Mouse (Mus musculus) adrenal gland, postnatal 36 days (tissue): Measurements from ENCODE around the gene Map2. TPM values are rescaled to one million over a fixed set of nuclear protein-coding genes. Genes with fewer than 3 reads are reported as not detected.

ENCODE experiments used
- DNase-seq, 2 experiments: peaks; one replicate each; pipeline ENCODE4 v3.0.0; 2021; ENCODE audit warnings: mixed read lengths in 1 of 2
- total RNA-seq, 2 experiments: library from RNA; stranded (reverse); gene quantifications; 2 replicates each; pipeline ENCODE4 v1.2.3; 2021

Map2 gene
- total RNA-seq, 2 experiments from 2014 or later: 17.7 to 34.1 TPM

DNA sequence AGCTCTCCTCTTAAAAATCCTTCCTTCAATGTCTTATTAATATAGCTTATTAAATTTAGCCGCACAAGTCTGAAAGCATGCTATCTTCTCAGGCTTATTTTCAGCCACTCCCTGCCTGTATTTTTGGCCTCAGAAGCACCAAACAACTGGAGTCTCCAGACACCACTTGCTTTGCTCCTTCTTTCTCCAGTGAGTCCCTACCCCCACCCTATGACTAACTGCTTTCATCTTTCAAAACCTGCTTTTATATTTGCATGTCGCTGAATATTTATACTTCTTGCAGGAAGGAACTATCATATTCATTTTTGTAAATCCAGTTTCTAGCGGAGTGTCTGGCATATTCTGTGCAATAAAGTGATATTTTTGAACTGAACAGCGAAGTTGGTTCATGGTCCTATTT lies 21.6 kb downstream of the Map2 start:
- no peak for DNase-seq

- DNase-seq: no peak
These were observed 30.4 kb downstream of the Map2 start for GRCm38 (mm10) chr1:66205517-66205916.

DNA sequence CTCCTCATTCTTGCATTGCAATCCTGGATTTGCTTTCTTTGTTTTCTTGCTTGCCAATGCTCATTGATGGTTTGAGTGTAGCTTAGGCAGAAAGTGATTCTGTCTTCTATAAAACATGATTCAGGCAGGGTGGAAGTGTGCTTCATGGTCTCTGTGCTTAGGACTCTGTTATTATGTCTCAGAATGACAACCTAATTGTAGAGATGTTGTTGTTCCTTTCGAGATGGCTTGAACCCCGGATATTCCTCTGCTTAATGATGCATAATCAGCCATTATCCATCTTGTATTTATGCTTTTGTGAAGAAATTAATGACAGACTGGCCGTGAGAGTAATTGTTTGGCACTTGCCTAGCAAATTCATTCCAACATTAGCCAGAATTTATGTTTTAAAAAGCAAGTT lies 31.8 kb downstream of the Map2 start:
- DNase-seq: no peak

DNA sequence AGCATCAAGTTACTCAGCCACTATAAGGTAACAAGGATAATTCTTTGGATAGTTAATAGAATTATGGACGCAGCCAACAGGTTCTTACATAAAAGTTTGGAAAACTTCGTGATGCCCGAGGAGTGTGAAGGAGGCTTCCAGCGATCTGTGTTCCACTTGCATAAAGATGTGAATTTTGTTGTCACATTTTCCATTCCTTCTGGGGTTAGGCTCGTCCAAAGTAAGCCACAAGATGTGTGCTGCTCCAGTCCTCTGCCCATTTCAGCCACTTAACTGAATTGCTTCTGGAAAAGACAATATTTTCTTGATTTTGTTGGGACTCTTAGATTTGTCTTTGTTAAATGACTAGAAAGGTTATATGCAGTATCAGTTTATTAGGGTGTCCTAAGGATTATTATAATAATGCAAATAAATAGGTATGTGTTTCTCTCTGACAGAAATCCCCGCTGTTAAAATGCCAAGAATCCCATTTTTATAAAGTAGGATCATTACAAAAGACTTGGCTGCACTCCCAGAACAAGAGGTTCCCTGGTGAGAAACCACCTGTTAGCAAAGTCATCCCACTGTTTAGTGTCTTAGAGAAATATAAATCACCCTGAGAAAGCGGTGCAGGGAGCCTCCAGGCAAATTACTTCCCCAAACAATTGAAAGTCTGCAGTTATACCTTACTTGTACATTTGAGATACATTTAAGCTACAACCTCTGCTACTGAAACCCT lies 36.2 kb downstream of the Map2 start:
- DNase-seq: no peak

GRCm38 (mm10) chr1:66221497-66221896 lies 46.4 kb downstream of the Map2 start:
- no peak for DNase-seq

DNA sequence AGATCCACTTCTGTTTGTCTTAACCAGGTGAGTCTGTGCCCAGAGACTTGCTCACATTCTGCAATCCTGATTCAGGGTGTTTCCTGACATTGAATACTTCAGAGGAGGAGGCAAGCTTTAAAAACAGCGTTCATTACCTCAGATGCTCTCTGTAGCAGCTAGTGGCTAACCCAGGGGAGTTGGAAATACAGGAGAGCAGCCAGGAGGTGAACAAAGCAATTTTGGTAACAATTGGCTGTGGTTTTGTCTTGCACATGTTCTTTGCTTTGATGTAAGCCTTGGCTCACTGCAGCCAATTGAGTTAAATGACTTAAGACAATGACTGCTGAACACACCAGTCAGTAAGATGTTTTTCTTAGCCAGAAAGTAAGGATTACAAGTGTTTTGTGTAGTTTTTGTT lies 48.3 kb downstream of the Map2 start:
- no peak for DNase-seq

DNA sequence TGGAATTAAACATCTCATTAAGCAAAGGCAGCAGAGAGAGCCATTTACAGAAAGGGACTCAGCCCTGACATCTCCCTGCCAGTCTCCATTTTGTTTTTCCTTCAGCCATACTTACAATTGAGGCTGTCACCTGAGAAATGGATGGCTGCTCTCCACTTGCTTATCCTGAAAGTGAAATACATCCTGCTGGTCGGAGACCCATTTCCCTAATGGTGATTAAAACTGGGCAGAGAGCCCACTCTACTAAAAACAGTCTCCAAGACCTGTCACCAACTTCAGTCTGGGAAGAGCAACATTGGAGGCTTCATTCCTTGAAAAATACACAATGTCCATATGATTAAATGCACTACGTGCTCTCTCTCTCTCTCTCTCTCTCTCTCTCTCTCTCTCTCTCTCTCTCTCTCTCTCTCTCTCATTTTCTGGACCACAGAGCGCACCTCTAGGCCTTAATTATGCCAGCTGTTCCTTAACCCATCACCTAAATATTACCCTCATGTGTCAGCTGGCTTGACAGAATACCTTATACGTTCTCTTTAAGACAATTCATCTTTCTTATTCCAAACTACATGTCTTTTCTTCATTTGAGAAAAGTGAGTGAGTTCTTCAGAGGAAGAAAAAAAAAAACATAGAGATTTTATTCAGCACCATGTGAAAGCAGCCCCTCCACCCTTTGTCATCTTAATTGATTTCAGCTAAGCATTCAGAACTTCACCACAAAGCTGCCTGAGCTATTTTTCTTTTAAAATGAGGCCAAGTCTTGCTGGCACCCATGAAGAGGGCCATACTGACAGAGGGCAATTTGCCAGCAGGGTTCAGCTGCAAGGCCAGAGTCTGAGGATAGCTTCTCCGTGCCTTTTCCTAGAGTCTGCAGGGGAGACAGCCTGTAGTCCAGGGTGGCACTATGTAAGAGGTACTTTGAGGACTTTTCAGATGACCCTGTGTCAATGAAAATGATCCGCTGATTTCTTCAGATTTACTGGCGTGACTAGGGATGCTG lies 51.6 kb downstream of the Map2 start:
- DNase-seq: peak; percentile 28 to 54

DNA sequence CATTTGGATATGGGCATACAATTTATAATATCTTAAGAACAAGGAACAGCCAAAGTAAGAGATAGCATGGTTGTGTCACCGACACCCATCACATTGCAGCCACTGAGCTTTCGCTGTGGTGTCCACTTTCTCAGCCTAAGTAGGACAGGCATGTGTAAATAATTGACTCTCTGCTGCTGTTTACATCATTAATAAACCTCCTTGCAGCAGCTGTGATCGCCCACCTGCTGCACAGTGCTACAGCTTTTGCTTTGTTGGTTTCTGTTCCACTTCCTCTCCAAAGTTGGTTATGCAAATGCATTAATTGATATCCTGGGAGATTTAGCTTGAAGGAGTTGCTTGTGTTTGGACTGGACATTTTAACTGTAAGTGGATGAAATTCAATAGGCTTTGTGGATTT lies 53.1 kb downstream of the Map2 start:
- no peak for DNase-seq

DNA sequence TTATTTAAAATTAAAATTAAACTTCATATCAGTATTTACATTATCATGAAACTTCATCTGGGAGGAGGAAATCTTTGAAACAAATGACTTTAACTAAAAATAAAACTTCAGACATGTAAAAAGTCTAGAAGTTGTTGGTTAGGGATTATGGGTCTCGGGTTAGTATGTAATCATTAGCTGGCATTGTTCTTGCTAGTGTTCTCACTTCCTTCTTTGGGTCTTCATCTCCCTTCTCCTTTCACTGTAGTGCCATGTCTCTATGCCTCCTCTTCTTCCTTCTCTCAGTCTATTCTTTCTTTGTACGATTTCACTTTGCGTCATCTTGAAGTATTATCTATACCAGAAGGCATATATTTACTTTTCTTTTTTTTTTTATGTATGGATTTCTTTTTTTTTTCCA lies 55.3 kb downstream of the Map2 start:
- DNase-seq: no peak

GRCm38 (mm10) chr1:66231963-66232362 lies 56.9 kb downstream of the Map2 start:
- no peak for DNase-seq

DNA sequence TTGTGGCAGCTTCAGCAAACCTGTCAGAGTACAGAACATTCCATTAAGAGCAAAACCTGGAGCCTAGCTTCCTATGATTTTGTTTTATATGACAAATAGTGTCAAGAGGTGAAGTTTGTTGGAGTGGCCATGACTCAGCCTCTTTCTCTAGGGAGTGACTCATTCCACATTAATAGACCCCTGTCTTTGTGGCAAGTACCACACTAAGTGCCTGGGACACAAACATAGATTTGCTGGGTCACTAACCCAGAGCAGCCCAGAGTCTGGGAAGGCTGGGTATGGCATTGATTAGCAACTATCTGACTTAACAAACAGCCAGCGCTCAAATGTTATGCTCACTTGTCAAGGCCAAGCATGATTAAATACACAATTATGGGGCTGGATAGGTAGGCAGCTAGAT lies 69.8 kb downstream of the Map2 start:
- DNase-seq: peak; percentile 1 to 2

DNA sequence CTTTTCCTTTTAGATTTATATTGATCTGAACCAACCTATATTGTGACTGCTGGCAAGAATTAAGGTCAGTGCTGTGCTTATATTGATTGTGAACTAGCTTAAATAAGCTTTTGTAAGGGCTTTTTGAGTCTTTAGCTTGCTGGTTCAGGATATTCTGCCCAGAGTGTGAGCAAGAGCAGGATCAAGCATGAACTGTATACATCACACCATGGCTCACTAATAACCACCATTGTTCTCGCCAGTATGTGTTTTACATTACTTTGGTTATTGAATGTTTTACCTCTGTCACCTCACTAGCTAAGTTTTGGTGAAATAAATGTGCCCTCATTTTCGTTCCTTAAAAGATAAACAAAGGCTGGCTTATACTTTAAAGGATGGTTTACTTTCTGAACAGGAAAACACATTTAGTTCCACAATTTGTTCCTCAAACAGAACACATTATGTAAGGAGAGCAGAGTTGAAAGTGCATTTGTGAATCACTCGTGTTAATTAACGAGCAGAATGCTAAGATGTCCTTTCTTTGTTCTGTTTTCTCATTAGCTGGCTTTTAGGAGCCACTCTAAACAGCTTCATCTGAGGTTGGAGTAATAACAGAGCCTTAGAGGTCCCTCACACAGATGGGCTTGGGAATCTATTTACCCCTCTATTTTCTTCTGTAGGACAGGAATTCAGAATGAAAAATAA lies 76.7 kb downstream of the Map2 start:
- DNase-seq: no peak

- no peak for DNase-seq
These were observed 77.3 kb downstream of the Map2 start for GRCm38 (mm10) chr1:66252333-66252724.

- no peak for DNase-seq
These were observed 88.1 kb downstream of the Map2 start for GRCm38 (mm10) chr1:66263220-66263619.

GRCm38 (mm10) chr1:66266231-66266924 lies 91.3 kb downstream of the Map2 start:
- no peak for DNase-seq

GRCm38 (mm10) chr1:66277663-66278062 lies 102.6 kb downstream of the Map2 start:
- no peak for DNase-seq

DNA sequence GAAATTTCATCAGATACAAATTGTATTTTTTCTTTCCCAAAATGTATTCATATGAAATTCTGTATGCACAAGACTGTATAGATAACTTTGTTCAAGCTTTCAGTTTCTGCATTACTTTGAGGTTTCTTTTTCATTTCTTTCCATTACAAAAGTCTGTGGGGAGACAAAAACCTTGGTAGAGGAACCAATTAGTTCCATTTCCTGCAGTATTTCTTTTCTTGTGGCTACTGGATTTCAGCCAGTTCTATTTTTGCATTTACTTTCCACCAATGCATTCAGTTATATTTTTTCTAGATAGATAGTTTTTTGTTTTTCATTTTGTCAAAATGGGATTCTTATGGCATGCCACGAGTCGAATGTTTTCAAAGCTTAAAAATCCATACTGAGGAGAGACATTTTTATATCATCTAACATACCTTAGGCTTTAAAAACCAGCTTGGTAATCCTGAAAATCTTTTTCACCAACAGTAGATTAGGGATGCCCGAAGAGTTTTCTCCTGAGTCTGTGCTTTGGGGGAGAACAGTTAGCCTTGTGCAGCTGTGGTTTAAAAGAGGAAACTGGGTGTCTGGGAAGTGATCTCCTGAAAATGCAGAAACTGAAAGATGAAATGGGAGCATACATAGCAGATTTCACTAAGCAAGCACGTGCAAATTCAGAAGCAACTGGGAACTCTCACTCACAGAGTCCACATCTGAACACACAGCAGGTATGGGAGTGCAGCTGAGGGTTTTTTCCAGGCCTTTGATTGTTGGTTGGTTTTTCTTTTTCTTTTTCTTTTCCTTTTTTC lies 104.3 kb downstream of the Map2 start:
- DNase-seq: no peak

DNA sequence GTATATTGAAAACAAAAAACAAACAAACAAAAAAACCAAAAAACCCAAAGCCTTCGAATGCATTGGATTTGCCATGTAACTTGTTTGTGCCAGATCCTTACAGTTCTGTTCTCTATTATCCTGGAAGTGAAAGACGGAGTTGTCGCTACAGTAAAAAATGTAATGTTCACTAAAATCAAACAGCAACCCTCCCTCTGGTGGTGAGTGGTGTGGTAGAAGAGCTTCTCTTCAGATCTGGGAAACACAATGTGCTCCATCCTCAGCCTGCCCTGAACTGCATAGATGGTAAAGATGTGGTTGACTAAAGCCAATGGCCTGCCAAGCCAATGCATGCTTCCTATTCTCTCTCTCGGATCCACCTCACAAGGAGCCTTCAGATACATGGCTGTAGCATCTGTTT lies 105.1 kb downstream of the Map2 start:
- no peak for DNase-seq

- no peak for DNase-seq
These were observed 107.4 kb downstream of the Map2 start for GRCm38 (mm10) chr1:66282447-66282846.

- DNase-seq: no peak
These were observed 113.9 kb downstream of the Map2 start for GRCm38 (mm10) chr1:66288987-66289386.
